Mouse (Mus musculus) neural tube, embryonic 11.5 days (tissue): ENCODE results near the gene Lrrc3c. TPM values are rescaled to one million over a fixed set of nuclear protein-coding genes. Genes with fewer than 3 reads are reported as not detected.
A peak's percentile ranks its signal among the peaks of the same experiment; 100 is the strongest.

Source experiments
- ATAC-seq: fragments of 200-750 bp; cut with Nextera tagmentation; 2 replicates; pipeline ENCODE4 v1.8.0; 2017; ENCODE audit warnings: moderate number of reproducible peaks, mild to moderate bottlenecking, moderate TSS enrichment, moderate library complexity; ENCODE audit not compliant: insufficient read depth, low FRiP score, low TSS enrichment
- DNase-seq: peaks from one replicate; pipeline ENCODE4 v3.0.0-alpha.2; 2015; ENCODE audit warnings: low spot score
- H3K27ac ChIP-seq: fragments of 300-500 bp; sonication (generic); 2 replicates; pipeline ENCODE4 v1.5.1; 2014; ENCODE audit warnings: low read depth, mild to moderate bottlenecking, low read length
- H3K27me3 ChIP-seq: fragments of 300-500 bp; sonication (generic); 2 replicates; pipeline ENCODE4 v1.6.1; 2014; ENCODE audit warnings: mild to moderate bottlenecking, low read length, mixed read lengths; ENCODE audit not compliant: control insufficient read depth, insufficient read depth
- H3K36me3 ChIP-seq: fragments of 300-500 bp; sonication (generic); 2 replicates; pipeline ENCODE4 v1.6.1; 2014; ENCODE audit warnings: mild to moderate bottlenecking, low read length, moderate library complexity, mixed read lengths; ENCODE audit not compliant: control insufficient read depth, insufficient read depth
- H3K4me1 ChIP-seq: fragments of 300-500 bp; sonication (generic); 2 replicates; pipeline ENCODE4 v1.6.1; 2014; ENCODE audit warnings: low read length, mixed read lengths; ENCODE audit not compliant: control insufficient read depth, insufficient read depth
- H3K4me2 ChIP-seq: fragments of 300-500 bp; sonication (generic); 2 replicates; pipeline ENCODE4 v1.6.1; 2014; ENCODE audit warnings: low read depth, mild to moderate bottlenecking, moderate library complexity
- H3K4me3 ChIP-seq: fragments of 300-500 bp; sonication (generic); 2 replicates; pipeline ENCODE4 v1.5.1; 2014; ENCODE audit warnings: low read depth, low read length
- H3K9ac ChIP-seq: fragments of 300-500 bp; sonication (generic); 2 replicates; pipeline ENCODE4 v1.6.1; 2014; ENCODE audit warnings: mild to moderate bottlenecking, low read length
- H3K9me3 ChIP-seq: fragments of 300-500 bp; sonication (generic); 2 replicates; pipeline ENCODE4 v1.6.1; 2016; ENCODE audit warnings: low read length; ENCODE audit not compliant: control insufficient read depth
- WGBS: fragments of 180-500 bp; shearing (Covaris S2); extraction: QIAGEN DNeasy Blood & Tissue Kit; methylation state at CpG from one replicate; pipeline ENCODE4 v1.1.7; 2014; 5-methylcytosine and 5-hydroxymethylcytosine counted together
- polyA plus RNA-seq: library from polyadenylated mRNA; unstranded; fragments of >200 nt; fragmentation: Nextera tagmentation; extraction: Ambion mirVana; gene quantifications from 2 replicates; pipeline ENCODE4 v1.2.1, GENCODE M21; 2014

The Lrrc3c gene
- polyA plus RNA-seq, 1 experiment from 2014 or later = not detected

DNA sequence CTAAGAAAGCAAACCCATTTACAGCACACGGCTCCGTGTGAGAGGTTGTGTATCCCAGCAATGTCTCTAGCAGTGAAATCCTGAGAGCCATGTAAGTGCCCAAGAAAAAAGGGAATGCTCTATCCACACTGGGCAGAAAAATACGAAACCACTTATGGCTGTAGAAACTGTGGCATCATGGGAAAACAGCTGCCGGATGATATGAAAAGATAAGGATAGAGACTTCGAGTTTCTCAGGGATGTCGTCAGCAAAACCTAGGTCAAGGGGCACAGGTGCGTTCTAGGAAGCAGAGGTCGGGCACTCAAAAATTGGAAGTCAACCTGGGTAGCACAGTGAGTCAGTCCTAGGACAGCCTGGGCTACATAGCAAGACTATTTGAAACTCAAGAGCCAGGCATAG, 8.8 kb upstream of the Lrrc3c start:
- no peak for DNase-seq
- Histone ChIP-seq H3K9ac (no peak overlapping the region), H3K4me2 (no peak overlapping the region), H3K27ac (no peak overlapping the region), H3K4me1 (peaks cover 23% of the 10 kb centered on the region), H3K9me3 (no peaks in the 10 kb centered on the region), H3K27me3 (no peaks in the 10 kb centered on the region), H3K4me3 (no peak overlapping the region), H3K36me3 (no peaks in the 10 kb centered on the region)
- 85% methylated on average over 8 of the region's 8 CpGs for WGBS
- no peak for ATAC-seq

DNA sequence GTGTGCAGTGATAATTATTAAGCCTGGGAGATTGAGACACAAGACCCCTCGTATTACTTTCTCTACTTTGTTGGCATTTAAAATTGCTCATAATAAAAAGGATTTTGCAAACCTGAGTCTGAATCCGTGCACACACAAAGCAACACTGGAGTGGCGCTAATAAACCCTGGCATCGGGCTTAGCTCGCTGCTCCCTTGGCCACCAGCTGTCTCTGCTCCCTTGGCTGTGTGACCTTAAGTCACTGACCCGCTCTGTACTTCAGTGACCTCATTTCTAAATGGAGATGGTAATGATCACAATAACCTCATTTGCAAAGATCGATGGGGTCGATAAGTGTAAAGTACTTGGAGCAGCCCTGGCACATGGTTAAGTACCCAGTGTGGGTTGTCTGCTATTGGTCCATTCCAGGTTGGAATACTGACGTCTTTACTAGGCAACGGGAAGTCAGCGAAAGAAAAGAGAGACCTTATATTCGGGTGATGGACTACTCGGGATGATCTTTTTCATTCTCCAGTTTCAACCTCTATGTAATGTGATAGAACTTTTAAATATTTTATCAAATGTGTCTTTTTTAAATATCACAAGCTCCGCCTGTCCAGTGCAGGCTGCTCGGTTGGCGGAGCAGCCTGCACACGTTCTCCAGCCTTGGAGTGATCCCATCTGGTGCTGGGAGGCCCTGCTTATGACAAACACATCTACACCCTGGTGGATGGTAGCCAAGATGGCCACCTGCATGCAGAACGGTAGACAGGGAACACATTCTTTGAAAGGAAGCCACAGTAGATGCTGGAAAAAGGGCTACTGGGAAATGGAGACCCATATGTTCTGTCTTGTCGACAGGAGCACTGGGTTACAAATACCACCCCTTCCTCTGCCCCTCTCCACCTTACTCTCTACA, 7.3 kb upstream of the Lrrc3c start:
- Histone ChIP-seq H3K4me3 (no peak overlapping the region), H3K36me3 (no peaks in the 10 kb centered on the region), H3K4me2 (no peak overlapping the region), H3K27ac (no peak overlapping the region), H3K27me3 (no peaks in the 10 kb centered on the region), H3K4me1 (peaks cover 17% of the 10 kb centered on the region), H3K9me3 (no peaks in the 10 kb centered on the region), H3K9ac (no peak overlapping the region)
- 77% methylated on average over 19 of the region's 19 CpGs for WGBS
- no peak for DNase-seq
- ATAC-seq = no peak

DNA sequence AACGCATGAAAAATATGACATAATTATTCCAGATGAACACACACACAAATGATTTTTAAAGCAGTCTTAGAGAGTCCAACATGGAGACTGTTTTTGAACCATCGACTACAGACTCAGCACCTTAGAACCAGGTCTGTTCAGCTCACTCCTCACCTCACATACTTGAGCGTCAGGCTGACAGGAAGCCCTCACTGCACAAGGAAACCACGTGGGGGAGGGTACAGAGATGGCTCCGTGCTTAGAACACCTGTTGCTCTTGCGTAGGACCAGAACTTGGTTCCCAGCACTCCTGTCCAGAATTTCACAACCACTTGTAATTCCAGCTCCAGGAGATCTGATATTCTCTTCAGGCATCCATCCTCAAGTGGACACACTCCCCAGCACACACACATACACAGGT, 3.1 kb upstream of the Lrrc3c start:
- 74% methylated on average over 6 of the region's 6 CpGs for WGBS
- H3K4me3 ChIP-seq = no peak overlapping the region
- H3K4me1 ChIP-seq = no peaks in the 10 kb centered on the region

DNA sequence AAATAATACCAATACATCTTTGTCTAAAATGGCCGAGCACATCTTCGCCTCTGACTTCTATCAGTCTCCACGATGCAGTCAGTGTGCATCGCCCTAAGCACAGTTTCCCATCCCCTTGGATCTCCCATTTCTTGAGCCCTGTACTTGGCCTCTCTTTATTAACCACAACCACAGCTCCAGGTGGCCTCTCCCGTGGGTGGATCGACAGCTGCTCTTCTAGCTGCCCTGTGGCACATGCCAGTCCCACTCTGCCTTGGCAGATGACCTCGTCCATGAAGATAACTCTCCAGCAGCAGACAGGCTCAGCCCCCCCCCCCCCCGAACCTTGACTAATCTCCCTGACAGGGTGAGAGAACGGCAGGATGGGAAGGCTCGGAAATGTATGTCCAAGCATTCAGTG, 2.6 kb upstream of the Lrrc3c start:
- 81% methylated on average over 10 of the region's 10 CpGs for WGBS

More for the DNA sequence above, 3.1 kb upstream of the Lrrc3c start:
- Histone ChIP-seq H3K9me3 (no peaks in the 10 kb centered on the region), H3K9ac (no peak overlapping the region), H3K27me3 (peaks cover 7% of the 10 kb centered on the region; the same call in 1 of the 2 replicates), H3K4me2 (no peak overlapping the region), H3K27ac (no peak overlapping the region), H3K36me3 (no peaks in the 10 kb centered on the region)
- DNase-seq (no peak), ATAC-seq (no peak)

DNA sequence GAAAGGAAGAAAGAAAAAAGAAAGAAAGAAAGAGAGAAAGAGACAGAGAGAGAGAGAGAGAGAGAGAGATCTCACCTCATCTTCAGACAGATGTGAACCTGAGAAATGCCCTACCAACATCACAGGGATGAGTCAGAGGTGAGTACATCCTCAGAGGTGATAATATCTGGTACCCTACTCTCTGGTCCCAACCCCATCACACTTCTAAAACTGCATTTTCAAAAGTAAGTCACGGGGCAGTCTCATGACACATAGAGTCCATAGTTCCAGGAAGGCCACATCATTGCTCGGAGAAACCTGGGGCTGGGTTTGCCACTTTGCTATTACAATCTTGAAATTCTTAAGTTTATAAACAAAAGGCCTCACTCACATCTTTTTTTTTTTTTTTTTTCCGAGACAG, 2.1 kb upstream of the Lrrc3c start:
- 74% methylated on average over 3 of the region's 3 CpGs for WGBS
- H3K27me3 ChIP-seq = peaks cover 7% of the 10 kb centered on the region; the same call in 1 of the 2 replicates

More for the DNA sequence above, 2.6 kb upstream of the Lrrc3c start:
- DNase-seq = no peak
- Histone ChIP-seq H3K4me2 (no peak overlapping the region), H3K36me3 (no peaks in the 10 kb centered on the region), H3K4me3 (no peak overlapping the region), H3K9me3 (no peaks in the 10 kb centered on the region), H3K27me3 (peaks cover 7% of the 10 kb centered on the region; the same call in 1 of the 2 replicates), H3K4me1 (no peaks in the 10 kb centered on the region), H3K9ac (no peak overlapping the region), H3K27ac (no peak overlapping the region)
- no peak for ATAC-seq

DNA sequence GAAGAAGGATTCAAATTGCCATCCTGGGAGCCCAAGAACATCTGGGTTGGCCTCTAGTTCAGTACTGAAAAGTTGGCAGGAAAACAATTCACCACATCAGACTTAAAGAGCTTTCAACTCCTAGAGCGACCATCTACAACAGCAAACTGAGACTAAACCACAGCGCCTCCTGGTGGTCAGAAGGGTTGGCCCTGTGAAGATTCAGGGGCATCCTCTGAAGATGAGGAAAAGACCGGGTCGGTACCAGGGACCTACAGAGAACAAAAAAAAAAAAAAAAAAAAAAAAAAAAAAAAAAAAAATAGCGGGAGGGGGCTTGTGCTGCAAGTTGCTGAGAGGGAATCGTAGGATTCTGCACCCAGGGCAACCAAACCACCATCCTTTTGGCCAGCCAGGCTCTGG, 728 bp upstream of the Lrrc3c start:
- DNase-seq = peak; percentile 63
- H3K36me3 ChIP-seq = no peaks in the 10 kb centered on the region
- no peak overlapping the region for H3K4me2 ChIP-seq
- no peak overlapping the region for H3K4me3 ChIP-seq
- no peak for ATAC-seq
- 41% methylated on average over 6 of the region's 6 CpGs for WGBS
- H3K27me3 ChIP-seq = peaks cover 7% of the 10 kb centered on the region; the same call in 1 of the 2 replicates
- H3K9ac ChIP-seq = no peak overlapping the region
- H3K27ac ChIP-seq = no peak overlapping the region
- no peaks in the 10 kb centered on the region for H3K9me3 ChIP-seq
- peaks cover 2% of the 10 kb centered on the region; the same call in 1 of the 2 replicates for H3K4me1 ChIP-seq

More for the DNA sequence above, 2.1 kb upstream of the Lrrc3c start:
- no peak overlapping the region for H3K27ac ChIP-seq
- H3K9me3 ChIP-seq = no peaks in the 10 kb centered on the region
- no peak overlapping the region for H3K9ac ChIP-seq
- no peak overlapping the region for H3K4me3 ChIP-seq
- no peak overlapping the region for H3K4me2 ChIP-seq
- H3K4me1 ChIP-seq = no peaks in the 10 kb centered on the region
- DNase-seq (no peak), ATAC-seq (no peak)
- no peaks in the 10 kb centered on the region for H3K36me3 ChIP-seq

DNA sequence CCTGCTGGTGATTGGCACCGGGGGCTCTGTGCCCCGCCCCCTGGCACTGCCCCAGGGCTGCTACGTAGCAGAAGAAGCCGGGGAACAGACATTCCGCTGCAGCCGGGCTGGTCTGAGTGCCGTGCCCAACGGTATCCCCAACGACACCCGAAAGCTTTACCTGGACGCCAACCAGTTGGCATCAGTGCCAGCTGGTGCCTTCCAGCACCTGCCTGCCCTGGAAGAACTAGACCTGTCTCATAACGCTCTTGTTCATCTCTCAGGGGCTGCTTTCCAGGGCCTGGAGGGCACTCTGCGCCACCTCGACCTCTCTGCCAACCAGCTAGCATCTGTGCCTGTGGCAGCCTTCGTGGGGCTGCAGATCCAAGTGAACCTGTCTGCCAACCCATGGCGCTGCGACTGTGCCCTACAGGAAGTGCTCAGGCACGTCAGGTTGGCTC, 780 bp downstream of the Lrrc3c start:
- H3K9me3 ChIP-seq = no peaks in the 10 kb centered on the region
- no peak overlapping the region for H3K4me2 ChIP-seq
- peaks cover 2% of the 10 kb centered on the region; the same call in 1 of the 2 replicates for H3K4me1 ChIP-seq
- H3K4me3 ChIP-seq = no peak overlapping the region
- peaks cover 7% of the 10 kb centered on the region; the same call in 1 of the 2 replicates for H3K27me3 ChIP-seq
- H3K9ac ChIP-seq = no peak overlapping the region
- ATAC-seq (no peak), DNase-seq (no peak)
- 68% methylated on average over 18 of the region's 18 CpGs for WGBS
- H3K36me3 ChIP-seq = no peaks in the 10 kb centered on the region
- no peak overlapping the region for H3K27ac ChIP-seq

DNA sequence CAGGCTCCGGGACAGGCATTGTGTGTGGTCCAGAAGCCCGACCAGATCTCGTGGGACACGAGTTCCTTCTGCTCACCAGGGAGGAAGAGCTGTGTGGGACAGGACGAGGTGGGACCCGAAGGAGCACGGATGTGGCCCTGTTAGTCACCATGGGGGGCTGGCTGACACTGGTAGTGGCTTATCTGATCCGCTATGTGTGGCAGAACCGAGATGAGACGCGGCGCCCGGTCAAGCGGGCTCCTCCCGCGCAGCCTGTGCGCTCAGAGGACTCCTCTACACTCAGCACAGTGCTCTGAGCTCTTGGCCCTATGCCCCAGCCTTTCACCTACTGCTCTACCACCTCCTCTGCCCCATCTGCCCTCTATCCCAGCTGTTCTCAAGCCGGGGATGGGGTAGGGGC, 1.2 kb downstream of the Lrrc3c start:
- Histone ChIP-seq H3K27ac (no peak overlapping the region), H3K27me3 (peaks cover 7% of the 10 kb centered on the region; the same call in 1 of the 2 replicates), H3K36me3 (no peaks in the 10 kb centered on the region), H3K9ac (no peak overlapping the region), H3K4me3 (no peak overlapping the region), H3K4me1 (peaks cover 2% of the 10 kb centered on the region; the same call in 1 of the 2 replicates), H3K4me2 (no peak overlapping the region), H3K9me3 (no peaks in the 10 kb centered on the region)
- 44% methylated on average over 18 of the region's 18 CpGs for WGBS
- DNase-seq (no peak), ATAC-seq (no peak)
